Mouse (Mus musculus): ENCODE results near the gene Sez6l. TPM values are rescaled to one million over a fixed set of nuclear protein-coding genes. Genes with fewer than 3 reads are reported as not detected.

Gene Sez6l
- polyA plus RNA-seq, 1 experiment from 2014 or later = 0.28 TPM

GRCm38 (mm10) chr5:112378716-112379115 is 198.3 kb downstream of the Sez6l start:
- ATAC-seq (replicated peaks; ENCODE audit: low FRiP score, low read depth) (no peak), DNase-seq (ENCODE audit: low spot score) (no peak)
- 74% methylated on average over 6 of the region's 6 CpGs for WGBS
- no peak overlapping the region for H3K27ac ChIP-seq
- H3K9ac ChIP-seq (ENCODE audit: low read depth, low read length) = no peak overlapping the region
- no peak overlapping the region for H3K4me3 ChIP-seq (replicated peaks; ENCODE audit: low read depth, low read length)
- no peaks in the 10 kb centered on the region for H3K27me3 ChIP-seq (ENCODE audit: insufficient read depth, low read length)
- H3K4me1 ChIP-seq (replicated peaks; ENCODE audit: insufficient read depth, low read length) = no peaks in the 10 kb centered on the region
- no peak for TF ChIP-seq CTCF (IDR thresholded peaks at IDR 0.05; ENCODE audit: low read depth)
- peaks cover 20% of the 10 kb centered on the region for H3K36me3 ChIP-seq (ENCODE audit: insufficient read depth, low read length)
- H3K4me2 ChIP-seq (ENCODE audit: low read length) = no peak overlapping the region
- no peaks in the 10 kb centered on the region for H3K9me3 ChIP-seq (replicated peaks; ENCODE audit: low read length)

GRCm38 (mm10) chr5:112377380-112377779 is 199.6 kb downstream of the Sez6l start:
- no peak overlapping the region for H3K4me3 ChIP-seq (replicated peaks; ENCODE audit: low read depth, low read length)
- no peak for DNase-seq (ENCODE audit: low spot score)
- no peak overlapping the region for H3K4me2 ChIP-seq (ENCODE audit: low read length)
- no peaks in the 10 kb centered on the region for H3K27me3 ChIP-seq (ENCODE audit: insufficient read depth, low read length)
- H3K9ac ChIP-seq (ENCODE audit: low read depth, low read length) = no peak overlapping the region
- peaks cover 30% of the 10 kb centered on the region for H3K36me3 ChIP-seq (ENCODE audit: insufficient read depth, low read length)
- H3K4me1 ChIP-seq (replicated peaks; ENCODE audit: insufficient read depth, low read length) = no peaks in the 10 kb centered on the region
- no peaks in the 10 kb centered on the region for H3K9me3 ChIP-seq (replicated peaks; ENCODE audit: low read length)
- 100% methylated on average over 1 of the region's 1 CpGs for WGBS
- no peak overlapping the region for H3K27ac ChIP-seq
- no peak for TF ChIP-seq CTCF (IDR thresholded peaks at IDR 0.05; ENCODE audit: low read depth)
- no peak for ATAC-seq (replicated peaks; ENCODE audit: low FRiP score, low read depth)

GRCm38 (mm10) chr5:112376111-112376510 is 200.9 kb downstream of the Sez6l start:
- Histone ChIP-seq H3K4me3 (replicated peaks; ENCODE audit: low read depth, low read length) (no peak overlapping the region), H3K36me3 (ENCODE audit: insufficient read depth, low read length) (peaks cover 30% of the 10 kb centered on the region), H3K27ac (no peak overlapping the region), H3K9me3 (replicated peaks; ENCODE audit: low read length) (no peaks in the 10 kb centered on the region), H3K27me3 (ENCODE audit: insufficient read depth, low read length) (no peaks in the 10 kb centered on the region), H3K4me2 (ENCODE audit: low read length) (no peak overlapping the region), H3K4me1 (replicated peaks; ENCODE audit: insufficient read depth, low read length) (no peaks in the 10 kb centered on the region), H3K9ac (ENCODE audit: low read depth, low read length) (no peak overlapping the region)
- ATAC-seq (replicated peaks; ENCODE audit: low FRiP score, low read depth) (no peak), DNase-seq (ENCODE audit: low spot score) (no peak)
- WGBS = 86% methylated on average over 4 of the region's 4 CpGs
- no peak for TF ChIP-seq CTCF (IDR thresholded peaks at IDR 0.05; ENCODE audit: low read depth)

GRCm38 (mm10) chr5:112371933-112372332 is 205.1 kb downstream of the Sez6l start:
- 78% methylated on average over 7 of the region's 7 CpGs for WGBS
- H3K9me3 ChIP-seq (replicated peaks; ENCODE audit: low read length) = no peaks in the 10 kb centered on the region
- DNase-seq (ENCODE audit: low spot score) (no peak), ATAC-seq (replicated peaks; ENCODE audit: low FRiP score, low read depth) (no peak)
- no peaks in the 10 kb centered on the region for H3K4me1 ChIP-seq (replicated peaks; ENCODE audit: insufficient read depth, low read length)
- H3K27me3 ChIP-seq (ENCODE audit: insufficient read depth, low read length) = no peaks in the 10 kb centered on the region
- H3K4me2 ChIP-seq (ENCODE audit: low read length) = no peak overlapping the region
- H3K36me3 ChIP-seq (ENCODE audit: insufficient read depth, low read length) = peaks cover 47% of the 10 kb centered on the region
- TF ChIP-seq CTCF (IDR thresholded peaks at IDR 0.05; ENCODE audit: low read depth) = no peak
- no peak overlapping the region for H3K4me3 ChIP-seq (replicated peaks; ENCODE audit: low read depth, low read length)
- H3K27ac ChIP-seq = no peak overlapping the region
- H3K9ac ChIP-seq (ENCODE audit: low read depth, low read length) = no peak overlapping the region

GRCm38 (mm10) chr5:112370236-112370813 is 206.7 kb downstream of the Sez6l start:
- no peak overlapping the region for H3K27ac ChIP-seq
- H3K9me3 ChIP-seq (replicated peaks; ENCODE audit: low read length) = no peaks in the 10 kb centered on the region
- H3K4me2 ChIP-seq (ENCODE audit: low read length) = no peak overlapping the region
- no peak overlapping the region for H3K4me3 ChIP-seq (replicated peaks; ENCODE audit: low read depth, low read length)
- no peaks in the 10 kb centered on the region for H3K4me1 ChIP-seq (replicated peaks; ENCODE audit: insufficient read depth, low read length)
- H3K36me3 ChIP-seq (ENCODE audit: insufficient read depth, low read length) = peaks cover 52% of the 10 kb centered on the region
- no peak for ATAC-seq (replicated peaks; ENCODE audit: low FRiP score, low read depth)
- no peak for TF ChIP-seq CTCF (IDR thresholded peaks at IDR 0.05; ENCODE audit: low read depth)
- no peaks in the 10 kb centered on the region for H3K27me3 ChIP-seq (ENCODE audit: insufficient read depth, low read length)
- DNase-seq (ENCODE audit: low spot score) = no peak
- H3K9ac ChIP-seq (ENCODE audit: low read depth, low read length) = no peak overlapping the region
- 93% methylated on average over 12 of the region's 12 CpGs for WGBS

- 87% methylated on average over 13 of the region's 13 CpGs for WGBS
- no peak for TF ChIP-seq CTCF (IDR thresholded peaks at IDR 0.05; ENCODE audit: low read depth)
Observed at GRCm38 (mm10) chr5:112369326-112369725, 207.7 kb downstream of the Sez6l start.

More at GRCm38 (mm10) chr5:112369326-112369725, 207.7 kb downstream of the Sez6l start:
- H3K4me3 ChIP-seq (replicated peaks; ENCODE audit: low read depth, low read length) = no peak overlapping the region
- DNase-seq (ENCODE audit: low spot score) (no peak), ATAC-seq (replicated peaks; ENCODE audit: low FRiP score, low read depth) (no peak)
- no peak overlapping the region for H3K9ac ChIP-seq (ENCODE audit: low read depth, low read length)
- H3K9me3 ChIP-seq (replicated peaks; ENCODE audit: low read length) = no peaks in the 10 kb centered on the region
- H3K27me3 ChIP-seq (ENCODE audit: insufficient read depth, low read length) = no peaks in the 10 kb centered on the region
- no peak overlapping the region for H3K4me2 ChIP-seq (ENCODE audit: low read length)
- no peaks in the 10 kb centered on the region for H3K4me1 ChIP-seq (replicated peaks; ENCODE audit: insufficient read depth, low read length)
- H3K27ac ChIP-seq = no peak overlapping the region
- H3K36me3 ChIP-seq (ENCODE audit: insufficient read depth, low read length) = peaks cover 50% of the 10 kb centered on the region

Other genes with a start within 250 kb of the Sez6l start
- gene Srrd, start 234.1 kb downstream of the Sez6l start, polyA plus RNA-seq (2015; fragmentation: Nextera tagmentation; extraction: Ambion mirVana) = 26.3 and 30.0 TPM in 2 replicates
- 25.3 and 28.0 TPM in 2 replicates for gene Hps4, start 234.1 kb downstream of the Sez6l start, polyA plus RNA-seq (2015; fragmentation: Nextera tagmentation; extraction: Ambion mirVana)
- gene Gm6583, start 221.2 kb downstream of the Sez6l start, polyA plus RNA-seq (2015; fragmentation: Nextera tagmentation; extraction: Ambion mirVana) = 0.08 and 0.10 TPM in 2 replicates
- gene Asphd2, start 182.3 kb downstream of the Sez6l start, polyA plus RNA-seq (2015; fragmentation: Nextera tagmentation; extraction: Ambion mirVana) = 5.4 and 5.9 TPM in 2 replicates
- not detected in 2 replicates for gene Gm6588, start 127.8 kb downstream of the Sez6l start, polyA plus RNA-seq (2015; fragmentation: Nextera tagmentation; extraction: Ambion mirVana)